Mouse (Mus musculus) hematopoietic stem cell, adult 5-6 weeks (primary cell): ENCODE data around the gene Stx19. TPM values are rescaled to one million over a fixed set of nuclear protein-coding genes. Genes with fewer than 3 reads are reported as not detected.

Experiments
- ATAC-seq, 2 experiments: fragments of 125-278 bp in 1 of 2; replicated peaks in 1 of 2; 2 replicates each; pipeline ENCODE4 v1.8.0; 2016 to 2017; ENCODE audit warnings: inconsistent platforms in 2 of 2, mild to moderate bottlenecking in 2 of 2, moderate number of reproducible peaks in 2 of 2, low read depth in 1 of 2, moderate TSS enrichment in 1 of 2; ENCODE audit not compliant: low FRiP score in 2 of 2, poor library complexity in 2 of 2, severe bottlenecking in 2 of 2, insufficient read depth in 1 of 2, low TSS enrichment in 1 of 2
- total RNA-seq: library from RNA; stranded (forward); fragments of 172-1452, 232-1000 nt; gene quantifications from 2 replicates; pipeline ENCODE4 v1.2.3, GENCODE M21; 2017

Stx19 gene
- total RNA-seq = not detected in 2 replicates

- peak in 1 of 2 experiments; percentile 29; a peak in 1 of 4 replicates for ATAC-seq
Observed at GRCm38 (mm10) chr16:62814491-62814890, at the start of gene Stx19. TSS of gene Stx19 (plus strand) at chr16:62814676.

GRCm38 (mm10) chr16:62773462-62773861 is 41.0 kb upstream of the Stx19 start:
- ATAC-seq = no peak

GRCm38 (mm10) chr16:62776034-62776433 is 38.4 kb upstream of the Stx19 start:
- ATAC-seq = no peak

GRCm38 (mm10) chr16:62778282-62778681 is 36.2 kb upstream of the Stx19 start:
- no peak for ATAC-seq

GRCm38 (mm10) chr16:62782229-62782628 is 32.2 kb upstream of the Stx19 start:
- peak; percentile 25 to 39; a peak in 2 of 4 replicates for ATAC-seq

GRCm38 (mm10) chr16:62786621-62787331 is 27.7 kb upstream of the Stx19 start, which contains the start of gene Nsun3:
TSS of gene Nsun3 (minus strand) at chr16:62786818.
- ATAC-seq = peak; percentile 93

GRCm38 (mm10) chr16:62796608-62797007 is 17.9 kb upstream of the Stx19 start:
- no peak for ATAC-seq

GRCm38 (mm10) chr16:62798808-62799207 is 15.7 kb upstream of the Stx19 start:
- ATAC-seq = no peak

GRCm38 (mm10) chr16:62799426-62799825 is 15.1 kb upstream of the Stx19 start:
- ATAC-seq = no peak

- no peak for ATAC-seq
Observed at GRCm38 (mm10) chr16:62799839-62800238, 14.6 kb upstream of the Stx19 start.

- ATAC-seq = no peak
Observed at GRCm38 (mm10) chr16:62804621-62805020, 9.9 kb upstream of the Stx19 start.

- peak; percentile 75 to 77 for ATAC-seq
Observed at GRCm38 (mm10) chr16:62807249-62807979, 7.1 kb upstream of the Stx19 start.

- no peak for ATAC-seq
Observed at GRCm38 (mm10) chr16:62810855-62811254, 3.6 kb upstream of the Stx19 start.

- ATAC-seq = no peak
Observed at GRCm38 (mm10) chr16:62813790-62814189, 686 bp upstream of the Stx19 start.

GRCm38 (mm10) chr16:62822472-62822871 is 8.0 kb downstream of the Stx19 start:
- no peak for ATAC-seq

- ATAC-seq = peak; percentile 85 to 90
Observed at GRCm38 (mm10) chr16:62826156-62827001, 11.9 kb downstream of the Stx19 start.

GRCm38 (mm10) chr16:62832027-62832426 is 17.6 kb downstream of the Stx19 start:
- no peak for ATAC-seq

- ATAC-seq = peak; percentile 93 to 96
Observed at GRCm38 (mm10) chr16:62832481-62832880, 18.0 kb downstream of the Stx19 start.
